Mouse (Mus musculus): ENCODE results near the gene Olfr693.
"Not testable (repeated sequence)": the region's sequence is repeated elsewhere in the genome, so short reads cannot be mapped to it uniquely, and the experiment has no call there.

The Olfr693 gene

GRCm38 (mm10) chr7:106680484-106680883, at the start of gene Olfr693:
Olfr693 (minus strand) TSS chr7:106680584.
- no peak for DNase-seq (ENCODE audit: low read depth)

- not testable (repeated sequence) for DNase-seq (ENCODE audit: low read depth)
These were observed 45.3 kb upstream of the Olfr693 start for GRCm38 (mm10) chr7:106725654-106726053.

DNA sequence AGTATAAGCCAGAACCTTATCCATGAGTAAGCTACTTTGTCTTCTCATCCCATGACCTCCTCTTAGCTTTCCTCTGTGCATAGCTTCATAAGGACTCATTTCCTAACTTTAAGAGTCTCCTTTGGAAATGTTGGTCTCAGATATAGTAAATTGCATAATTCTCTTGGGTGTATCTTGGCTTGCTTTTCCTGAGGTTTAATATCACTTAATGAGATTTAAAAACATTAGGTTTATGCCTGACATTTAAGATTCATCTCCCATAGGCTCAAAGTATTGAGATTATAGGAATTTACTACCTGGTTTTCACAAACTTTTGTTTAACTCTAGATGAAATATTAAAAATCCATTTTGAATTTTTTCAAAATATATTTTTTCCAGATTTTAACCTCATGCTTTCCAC, 35.9 kb upstream of the Olfr693 start, which contains the start of gene Olfr695:
TSS of gene Olfr695 (minus strand) at position 101 of the 400 bp plus-strand sequence.
- DNase-seq (ENCODE audit: low read depth): no peak

GRCm38 (mm10) chr7:106711463-106711862, 31.1 kb upstream of the Olfr693 start:
- no peak for DNase-seq (ENCODE audit: low read depth)

DNA sequence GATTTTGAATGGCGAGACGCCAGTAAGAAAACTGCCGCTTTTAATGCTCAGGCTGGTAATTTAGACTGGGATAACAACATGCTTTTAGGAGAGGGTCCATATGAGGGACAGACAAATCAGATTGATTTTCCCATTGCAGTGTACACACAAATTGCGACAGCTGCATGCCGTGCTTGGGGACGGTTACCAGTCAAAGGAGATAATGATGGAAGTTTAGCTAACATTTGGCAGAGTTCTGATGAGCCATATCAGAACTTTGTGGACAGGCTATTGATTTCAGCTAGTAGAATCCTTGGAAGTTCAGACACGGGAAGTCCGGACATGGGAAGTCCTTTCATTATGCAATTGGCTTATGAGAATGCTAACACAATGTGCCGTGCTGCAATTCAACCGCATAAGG, 27.3 kb upstream of the Olfr693 start:
- DNase-seq (ENCODE audit: low read depth): not testable (repeated sequence)

DNA sequence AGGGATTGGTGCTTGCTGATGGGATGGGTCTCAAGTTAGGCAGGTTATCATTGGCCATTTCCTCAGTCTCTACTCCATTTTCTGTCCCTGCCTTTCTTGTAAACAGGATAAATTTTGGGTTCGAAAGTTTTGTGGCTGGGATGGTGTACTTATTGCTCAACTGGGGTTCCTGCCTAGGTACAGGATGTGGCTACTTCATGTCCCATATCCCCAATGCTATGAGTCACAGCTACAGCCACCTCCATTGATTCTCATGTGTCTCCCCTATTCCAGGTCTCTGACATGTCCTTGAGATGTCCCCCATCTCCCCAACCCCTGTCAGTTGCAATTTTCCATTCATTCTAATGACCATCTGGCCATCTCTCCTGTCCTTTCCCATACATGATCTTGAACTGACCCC, 16.5 kb upstream of the Olfr693 start:
- no peak for DNase-seq (ENCODE audit: low read depth)

DNA sequence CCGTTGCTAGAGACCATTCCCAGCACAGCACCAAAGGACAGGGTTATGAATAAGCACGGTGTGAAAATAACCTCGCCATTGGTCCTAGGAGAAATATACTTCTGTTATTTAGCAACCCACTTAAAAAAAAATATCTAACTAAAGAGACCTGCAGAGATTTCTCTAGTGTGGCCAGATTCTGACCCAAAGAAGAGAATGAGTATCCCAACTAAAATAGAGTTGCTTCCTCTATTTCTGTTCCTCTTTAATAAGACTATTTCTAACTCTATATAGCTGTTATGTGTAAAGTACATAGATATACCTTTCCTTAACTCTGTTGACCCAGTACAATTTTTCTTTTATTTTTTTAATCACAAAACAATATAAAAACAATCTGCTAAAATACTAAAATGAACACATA, 12.6 kb upstream of the Olfr693 start:
- no peak for DNase-seq (ENCODE audit: low read depth)

GRCm38 (mm10) chr7:106691714-106692113, 11.3 kb upstream of the Olfr693 start, which contains the start of gene Olfr694:
Olfr694 (minus strand) TSS chr7:106691814.
- no peak for DNase-seq (ENCODE audit: low read depth)

DNA sequence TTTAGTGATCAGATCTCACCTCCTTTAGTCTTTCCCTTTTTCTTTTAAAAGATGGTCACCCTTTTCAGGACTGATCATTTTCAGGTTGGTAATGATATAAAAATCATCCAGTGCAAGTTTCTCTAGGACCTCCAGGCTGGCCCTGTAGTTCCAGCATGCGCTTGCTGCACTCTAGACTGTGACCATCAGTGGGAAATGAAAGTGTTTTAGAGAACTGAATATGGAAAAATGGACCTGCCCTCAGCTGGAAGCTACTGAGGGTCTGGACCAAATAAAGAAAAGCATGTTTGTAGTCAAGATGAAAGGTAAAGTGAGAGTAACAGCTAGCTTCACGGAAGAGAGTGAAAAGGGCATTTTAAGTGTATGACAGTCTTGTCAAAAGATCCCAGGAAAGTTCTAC, 5.0 kb upstream of the Olfr693 start:
- no peak for DNase-seq (ENCODE audit: low read depth)

- DNase-seq (ENCODE audit: low read depth): no peak
These were observed 28.1 kb downstream of the Olfr693 start for GRCm38 (mm10) chr7:106652344-106652652.

- DNase-seq (ENCODE audit: low read depth): peak; percentile 55
These were observed 28.6 kb downstream of the Olfr693 start for GRCm38 (mm10) chr7:106651555-106652343.

DNA sequence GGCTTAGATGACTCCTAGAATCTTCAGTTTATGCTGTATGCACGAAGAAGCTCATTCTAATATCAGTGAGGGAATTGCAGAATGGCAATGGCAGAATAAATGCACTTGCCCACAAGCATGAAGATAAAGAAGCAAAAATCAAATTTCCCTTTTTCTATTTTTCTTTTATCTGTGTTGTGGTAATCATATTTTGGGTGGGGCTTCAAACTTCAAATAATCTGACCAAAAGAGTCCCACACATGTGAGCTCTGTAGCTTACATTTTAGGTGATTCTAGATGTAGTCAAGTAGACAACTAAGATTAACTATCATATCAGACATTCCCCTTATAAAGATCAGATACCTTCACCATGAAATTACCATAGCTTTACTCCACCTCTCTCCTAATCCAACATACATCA, 30.6 kb downstream of the Olfr693 start:
- DNase-seq (ENCODE audit: low read depth): no peak

- peak; percentile 48 for DNase-seq (ENCODE audit: low read depth)
These were observed 35.1 kb downstream of the Olfr693 start for GRCm38 (mm10) chr7:106645261-106645660.

GRCm38 (mm10) chr7:106644222-106644870, 36.0 kb downstream of the Olfr693 start:
- DNase-seq (ENCODE audit: low read depth): peak; percentile 81

DNA sequence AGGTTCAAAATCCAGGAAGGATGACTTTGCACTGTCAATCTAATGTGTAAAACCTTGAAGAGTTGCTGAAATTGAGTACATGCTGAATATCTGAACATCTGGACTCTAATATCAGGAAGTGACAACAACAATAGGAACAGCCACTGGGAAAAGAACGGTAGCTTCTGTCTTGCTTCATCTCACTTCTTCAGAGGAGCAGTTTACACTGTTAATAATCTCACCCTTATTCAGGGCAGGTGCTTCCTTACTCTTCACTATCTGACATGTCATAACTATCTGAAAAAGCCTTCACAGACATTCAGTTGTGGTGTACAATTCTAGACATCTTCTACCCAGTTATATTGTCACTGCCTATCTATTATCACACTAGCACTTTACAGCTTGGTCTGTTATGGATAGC, 39.5 kb downstream of the Olfr693 start:
- no peak for DNase-seq (ENCODE audit: low read depth)

- no peak for DNase-seq (ENCODE audit: low read depth)
These were observed 44.8 kb downstream of the Olfr693 start for GRCm38 (mm10) chr7:106635560-106635959.

Data from induced T-regulatory cell, adult 2 months (primary cell).